Mouse (Mus musculus) heart, adult 2 months (tissue): ENCODE measurements at regions not wholly inside any gene's neighbourhood (a gene's known extent, or its start where the extent isn't known, plus 50 kb on each side); places are given as distances from the start of the nearest gene placed in this dataset.

ENCODE experiments used
- CTCF ChIP-seq: fragments of 200-600 bp; IDR thresholded peaks from 2 replicates; pipeline ENCODE4 v1.8.1; 2022; ENCODE audit warnings: antibody characterized with exemption, mild to moderate bottlenecking, moderate library complexity
- POLR2A ChIP-seq: fragments of 200-500 bp; IDR thresholded peaks from 2 replicates; pipeline ENCODE4 v1.6.1; 2011; ENCODE audit warnings: mild to moderate bottlenecking, low read depth, low read length, control low read depth; ENCODE audit not compliant: insufficient read depth

DNA sequence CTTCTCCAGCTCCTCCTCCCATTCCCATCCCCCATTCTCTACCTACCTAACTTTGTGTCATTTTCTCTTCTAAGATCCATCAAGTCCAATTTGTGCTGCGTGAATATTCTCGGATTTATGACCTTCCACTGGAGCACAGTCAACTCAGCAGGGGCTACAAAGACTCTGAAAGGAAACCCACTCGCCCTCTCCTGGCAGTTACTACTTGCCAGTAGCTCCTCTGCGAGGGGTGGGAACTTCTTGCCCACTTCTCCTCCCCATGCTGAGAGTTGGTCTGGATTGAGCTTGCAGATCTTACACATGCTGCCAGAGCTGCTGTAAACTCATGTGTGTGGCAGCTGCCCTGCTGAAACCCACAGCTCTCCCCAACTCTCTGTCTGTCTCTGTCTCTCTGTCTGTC lies 57.1 kb upstream of the Rad23b start:
- TF ChIP-seq CTCF (no peak), POLR2A (no peak)
